ENCODE assay signal across 8 mouse cellular contexts in genomic region chr5:140568321-140568970, GRCm38 (mm10). TPM values are rescaled to one million over a fixed set of nuclear protein-coding genes. Genes with fewer than 3 reads are reported as not detected.
DNase-seq lines count a peak whose midpoint lies in the region; ATAC-seq and TF ChIP-seq lines count a peak whose summit lies in the region.

No protein-coding gene starts in this region.

- no peaks in the 10 kb centered on the region for H3K9me3 ChIP-seq in limb, embryonic 10.5 days (replicated peaks)
- no peaks in the 10 kb centered on the region for H3K9me3 ChIP-seq in midbrain, embryonic 12.5 days

- no peak for ATAC-seq in midbrain, embryonic 12.5 days (ENCODE audit: low FRiP score, low read depth)

- peak overlapping the region; percentile 28 for H3K4me3 ChIP-seq in gastrocnemius, adult 2 months
- H3K4me3 ChIP-seq in limb, embryonic 10.5 days, result 0 out of 2 replicates have a peak overlapping the region, but pooled peaks have one; percentile 10
- H3K4me3 ChIP-seq in midbrain, embryonic 12.5 days, result no peak overlapping the region
- no peak overlapping the region for H3K4me3 ChIP-seq in spleen, adult 2 months (ENCODE audit: extremely low read depth, insufficient read depth, insufficient read length)

- 0 out of 2 replicates have a peak, but pooled peaks cover 8% of the 10 kb centered on the region for H3K27me3 ChIP-seq in limb, embryonic 10.5 days (ENCODE audit: low read depth, poor library complexity, severe bottlenecking)
- peaks cover 20% of the 10 kb centered on the region; the same call in 1 of the 2 replicates for H3K27me3 ChIP-seq in midbrain, embryonic 12.5 days
- H3K27me3 ChIP-seq in spleen, adult 2 months (ENCODE audit: control insufficient read depth, insufficient read depth, low read length), result no peaks in the 10 kb centered on the region

- peak; percentile 82 for TF ChIP-seq CTCF in gastrocnemius, adult 2 months (IDR thresholded peaks at IDR 0.05)
- TF ChIP-seq CTCF in spleen, adult 2 months (IDR thresholded peaks at IDR 0.05; ENCODE audit: extremely low read depth, insufficient read depth, insufficient read length, insufficient replicate concordance), result peak; percentile 79; the same call in 1 of the 2 replicates

- peaks cover 44% of the 10 kb centered on the region for H3K4me1 ChIP-seq in limb, embryonic 10.5 days
- peaks cover 32% of the 10 kb centered on the region for H3K4me1 ChIP-seq in midbrain, embryonic 12.5 days
- peaks cover 21% of the 10 kb centered on the region for H3K4me1 ChIP-seq in spleen, adult 2 months (ENCODE audit: control insufficient read depth, insufficient read depth, insufficient read length)

- TF ChIP-seq POLR2A in spleen, adult 2 months (IDR thresholded peaks at IDR 0.05; ENCODE audit: low read depth, low read length), result no peak

- H3K4me2 ChIP-seq in midbrain, embryonic 12.5 days (replicated peaks), result no peak overlapping the region

- peak; percentile 69 for DNase-seq in urinary bladder, postnatal 14 days (ENCODE audit: low spot score)
- no peak for DNase-seq in urinary bladder, adult 2 months (ENCODE audit: low spot score)
- peak; percentile 60 to 70 for DNase-seq in cerebellum, postnatal 36 days
- DNase-seq in gastrocnemius, adult 2 months, result peak; percentile 70
- DNase-seq in hindlimb bud, embryonic 11.5 days (ENCODE audit: extremely low spot score, low read depth, low spot score), result peak; percentile 35
- peak; percentile 77 for DNase-seq in limb, embryonic 10.5 days (ENCODE audit: low spot score)
- DNase-seq in spleen, adult 2 months (ENCODE audit: low read depth in 1 of 2, low spot score in 2 of 2), result peak; percentile 48 to 66

- no peak overlapping the region for H3K9ac ChIP-seq in midbrain, embryonic 12.5 days (replicated peaks)

- no peaks in the 10 kb centered on the region for H3K36me3 ChIP-seq in limb, embryonic 10.5 days
- no peaks in the 10 kb centered on the region for H3K36me3 ChIP-seq in midbrain, embryonic 12.5 days
- H3K36me3 ChIP-seq in spleen, adult 2 months (ENCODE audit: control insufficient read depth, insufficient read depth, low read length), result no peaks in the 10 kb centered on the region

- intact Hi-C loops in gastrocnemius, adult 2 months (cut with DNase I), result loop anchor here (1.0 kb wide), 1 partner anchor 51 kb away; no protein-coding TSS in a partner anchor

- 43% methylated on average over 10 of the region's 10 CpGs for WGBS in limb, embryonic 10.5 days
- WGBS in midbrain, embryonic 12.5 days, result 62% methylated on average over 10 of the region's 10 CpGs
- WGBS in spleen, adult 2 months, result 31% methylated on average over 10 of the region's 10 CpGs

- H3K27ac ChIP-seq in gastrocnemius, adult 2 months, result peak overlapping the region; percentile 76
- 0 out of 2 replicates have a peak overlapping the region, but pooled peaks have one; percentile 53 for H3K27ac ChIP-seq in limb, embryonic 10.5 days
- 0 out of 2 replicates have a peak overlapping the region, but pooled peaks have one; percentile 5 for H3K27ac ChIP-seq in midbrain, embryonic 12.5 days (replicated peaks)
- peak overlapping the region; percentile 51 for H3K27ac ChIP-seq in spleen, adult 2 months (ENCODE audit: insufficient read depth, low read length)

RNA-seq across cellular contexts. Expression of gene Grifin, which starts 3.6 kb away (rescaled TPM):
- not detected in 2 replicates for polyA plus RNA-seq in urinary bladder, adult 2 months (2012; rRNA removed)
- total RNA-seq in gastrocnemius, adult 2 months (2021), result not detected
- not detected in 2 replicates for polyA plus RNA-seq in limb, embryonic 10.5 days (2016; fragmentation: Nextera tagmentation; extraction: Ambion mirVana)
- not detected in 2 replicates for polyA plus RNA-seq in midbrain, embryonic 12.5 days (2016; fragmentation: Nextera tagmentation; extraction: Ambion mirVana)
- 0.61 and 0.81 TPM in 2 replicates for polyA plus RNA-seq in spleen, adult 2 months (2012; rRNA removed)

RNA-seq across cellular contexts. Expression of gene Lfng, which starts 38.7 kb away (rescaled TPM):
- 20.6 and 23.6 TPM in 2 replicates for polyA plus RNA-seq in urinary bladder, adult 2 months (2012; rRNA removed)
- 1 to 10 TPM; 3.2 to 6.1 TPM for total RNA-seq in gastrocnemius, adult 2 months (2021)
- 4.3 and 5.8 TPM in 2 replicates for polyA plus RNA-seq in limb, embryonic 10.5 days (2016; fragmentation: Nextera tagmentation; extraction: Ambion mirVana)
- polyA plus RNA-seq in midbrain, embryonic 12.5 days (2016; fragmentation: Nextera tagmentation; extraction: Ambion mirVana), result 28.5 and 33.9 TPM in 2 replicates
- 165 and 240 TPM in 2 replicates for polyA plus RNA-seq in spleen, adult 2 months (2012; rRNA removed)

Comparison
In these comparisons a context has a peak if more than half of its experiments do, and no peak if none do; other contexts are left out.
1. H3K27ac ChIP-seq: peak in every context shown above with its lines; median percentile 76 in gastrocnemius, adult 2 months; 53 in limb, embryonic 10.5 days; 51 in spleen, adult 2 months; 5 in midbrain, embryonic 12.5 days.
2. H3K4me3 ChIP-seq: peak in gastrocnemius, adult 2 months (single experiment) and limb, embryonic 10.5 days (single experiment); none in midbrain, embryonic 12.5 days (single experiment) and spleen, adult 2 months (single experiment).